Mouse (Mus musculus): ENCODE results near the gene Efcab12. TPM values are rescaled to one million over a fixed set of nuclear protein-coding genes. Genes with fewer than 3 reads are reported as not detected.

Efcab12 gene
- polyA plus RNA-seq, 1 experiment from 2014 or later = 0.65 TPM

DNA sequence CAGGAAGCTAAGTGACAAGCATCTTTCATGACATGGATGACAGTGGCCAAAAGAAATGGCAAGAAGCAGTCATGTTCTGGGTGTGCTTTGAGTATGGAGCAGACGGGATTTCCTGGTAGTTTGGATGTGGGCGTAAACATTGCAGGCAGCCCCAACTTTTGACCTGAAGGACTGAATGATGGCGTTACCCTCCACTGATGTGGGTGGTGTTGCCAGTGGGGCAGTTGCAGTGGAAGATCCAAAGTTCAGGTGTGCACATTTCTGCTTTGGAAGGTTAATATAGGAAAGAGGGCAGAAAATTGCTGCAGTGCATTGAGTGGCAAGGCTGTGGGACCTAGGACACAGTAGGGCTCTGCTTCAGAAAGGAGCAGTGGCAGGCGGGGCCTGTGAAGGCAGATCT lies 27.0 kb upstream of the Efcab12 start:
- Histone ChIP-seq H3K27ac (ENCODE audit: low read length) (no peak overlapping the region), H3K9me3 (replicated peaks; ENCODE audit: control insufficient read depth, low read length) (no peaks in the 10 kb centered on the region), H3K4me3 (replicated peaks; ENCODE audit: low read length) (no peak overlapping the region), H3K27me3 (ENCODE audit: control insufficient read depth, insufficient read depth, low read length) (no peaks in the 10 kb centered on the region), H3K9ac (ENCODE audit: low read length) (no peak overlapping the region), H3K4me1 (ENCODE audit: control insufficient read depth, insufficient read depth, low read length) (peaks cover 27% of the 10 kb centered on the region), H3K36me3 (ENCODE audit: control insufficient read depth, insufficient read depth, low read length) (no peaks in the 10 kb centered on the region), H3K4me2 (ENCODE audit: low read depth, low read length) (no peak overlapping the region)
- no peak for ATAC-seq (ENCODE audit: insufficient read depth, low FRiP score)
- 92% methylated on average over 4 of the region's 4 CpGs for WGBS

DNA sequence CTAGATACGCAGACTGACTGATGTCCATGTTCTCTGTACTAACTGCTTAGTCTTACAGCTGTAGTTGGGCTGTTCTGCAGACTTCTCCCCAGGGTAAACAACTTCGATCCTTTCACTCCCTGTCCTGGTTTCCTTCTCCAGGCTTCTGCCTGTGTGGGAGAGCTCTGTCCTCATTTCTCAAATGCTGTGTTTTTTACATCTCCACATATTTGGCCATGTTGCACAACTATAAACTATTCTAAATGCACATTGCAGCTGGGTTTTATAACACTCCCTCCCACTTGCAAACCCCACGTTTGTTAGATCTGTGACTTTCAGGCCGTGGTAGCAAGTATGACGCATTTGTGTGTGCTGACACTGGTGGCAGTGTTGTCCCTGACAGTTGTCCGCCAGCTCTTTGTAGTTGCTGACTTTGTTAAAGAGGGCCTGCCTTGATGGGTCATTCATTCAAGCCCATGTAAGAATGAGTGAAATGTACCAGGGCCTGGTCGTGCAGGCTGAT lies 25.2 kb upstream of the Efcab12 start:
- no peaks in the 10 kb centered on the region for H3K27me3 ChIP-seq (ENCODE audit: control insufficient read depth, insufficient read depth, low read length)
- ATAC-seq (ENCODE audit: insufficient read depth, low FRiP score) = peak; percentile 74
- H3K9me3 ChIP-seq (replicated peaks; ENCODE audit: control insufficient read depth, low read length) = no peaks in the 10 kb centered on the region
- peak overlapping the region; percentile 92 for H3K27ac ChIP-seq (ENCODE audit: low read length)
- H3K4me2 ChIP-seq (ENCODE audit: low read depth, low read length) = no peak overlapping the region
- H3K36me3 ChIP-seq (ENCODE audit: control insufficient read depth, insufficient read depth, low read length) = no peaks in the 10 kb centered on the region
- H3K4me3 ChIP-seq (replicated peaks; ENCODE audit: low read length) = no peak overlapping the region
- peaks cover 35% of the 10 kb centered on the region for H3K4me1 ChIP-seq (ENCODE audit: control insufficient read depth, insufficient read depth, low read length)
- 35% methylated on average over 7 of the region's 7 CpGs for WGBS
- H3K9ac ChIP-seq (ENCODE audit: low read length) = peak overlapping the region; percentile 35; the same call in 1 of the 2 replicates

DNA sequence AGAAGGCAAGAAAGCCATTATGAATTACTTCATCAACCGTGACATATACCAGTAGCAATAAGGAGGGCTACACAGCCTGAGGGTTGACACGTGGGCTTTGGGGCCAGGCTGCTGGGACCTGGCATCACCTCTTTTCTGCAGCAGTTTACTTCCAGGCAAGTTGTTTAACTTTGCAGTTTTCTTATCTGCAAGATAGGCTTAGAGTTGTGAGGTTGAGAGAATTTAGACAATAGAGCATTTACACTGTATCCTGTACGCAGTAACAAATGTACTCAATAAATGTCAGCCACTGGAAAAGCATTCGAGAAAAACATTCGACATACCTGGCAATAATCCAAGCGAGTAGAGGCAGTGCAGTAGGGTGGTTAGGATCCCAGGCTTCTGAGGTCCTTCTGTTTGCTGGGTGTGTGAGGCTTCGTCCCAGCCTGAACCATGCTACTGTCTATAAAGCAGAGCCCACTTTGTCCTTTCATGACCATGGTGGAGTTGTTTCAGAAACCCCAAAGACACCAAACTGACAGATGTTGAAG lies 21.9 kb upstream of the Efcab12 start:
- Histone ChIP-seq H3K27me3 (ENCODE audit: control insufficient read depth, insufficient read depth, low read length) (no peaks in the 10 kb centered on the region), H3K36me3 (ENCODE audit: control insufficient read depth, insufficient read depth, low read length) (no peaks in the 10 kb centered on the region), H3K27ac (ENCODE audit: low read length) (peak overlapping the region; percentile 7), H3K9me3 (replicated peaks; ENCODE audit: control insufficient read depth, low read length) (no peaks in the 10 kb centered on the region), H3K4me2 (ENCODE audit: low read depth, low read length) (no peak overlapping the region), H3K4me3 (replicated peaks; ENCODE audit: low read length) (no peak overlapping the region), H3K4me1 (ENCODE audit: control insufficient read depth, insufficient read depth, low read length) (peaks cover 42% of the 10 kb centered on the region), H3K9ac (ENCODE audit: low read length) (no peak overlapping the region)
- 31% methylated on average over 7 of the region's 7 CpGs for WGBS
- ATAC-seq (ENCODE audit: insufficient read depth, low FRiP score) = peak; percentile 32; the same call in 1 of the 2 replicates

DNA sequence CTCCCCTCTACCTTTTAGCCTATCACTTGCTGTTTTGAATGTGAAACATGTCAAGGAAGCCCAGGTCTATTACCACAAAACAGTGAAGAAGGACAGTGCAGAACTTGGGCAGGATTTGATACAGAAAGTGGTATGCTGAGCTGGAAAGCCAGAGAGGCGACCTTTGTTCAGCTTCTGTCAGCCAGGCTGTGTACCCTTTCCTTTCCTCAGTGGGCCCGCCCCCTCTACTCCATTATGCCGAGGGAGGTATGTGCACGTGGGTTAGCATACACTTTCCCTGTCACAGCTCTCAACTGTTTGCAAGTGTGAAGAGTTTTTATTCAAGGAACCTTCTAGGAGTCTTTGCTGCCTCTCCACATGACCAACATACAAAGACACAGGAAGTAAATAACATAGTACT lies 21.0 kb upstream of the Efcab12 start:
- H3K4me1 ChIP-seq (ENCODE audit: control insufficient read depth, insufficient read depth, low read length) = peaks cover 39% of the 10 kb centered on the region
- WGBS = 30% methylated on average over 4 of the region's 4 CpGs
- H3K9me3 ChIP-seq (replicated peaks; ENCODE audit: control insufficient read depth, low read length) = no peaks in the 10 kb centered on the region
- H3K36me3 ChIP-seq (ENCODE audit: control insufficient read depth, insufficient read depth, low read length) = no peaks in the 10 kb centered on the region
- no peak overlapping the region for H3K4me3 ChIP-seq (replicated peaks; ENCODE audit: low read length)
- H3K4me2 ChIP-seq (ENCODE audit: low read depth, low read length) = no peak overlapping the region
- no peak for ATAC-seq (ENCODE audit: insufficient read depth, low FRiP score)
- no peaks in the 10 kb centered on the region for H3K27me3 ChIP-seq (ENCODE audit: control insufficient read depth, insufficient read depth, low read length)
- H3K27ac ChIP-seq (ENCODE audit: low read length) = peak overlapping the region; percentile 44; the same call in 1 of the 2 replicates
- H3K9ac ChIP-seq (ENCODE audit: low read length) = 0 out of 2 replicates have a peak overlapping the region, but pooled peaks have one; percentile 24

DNA sequence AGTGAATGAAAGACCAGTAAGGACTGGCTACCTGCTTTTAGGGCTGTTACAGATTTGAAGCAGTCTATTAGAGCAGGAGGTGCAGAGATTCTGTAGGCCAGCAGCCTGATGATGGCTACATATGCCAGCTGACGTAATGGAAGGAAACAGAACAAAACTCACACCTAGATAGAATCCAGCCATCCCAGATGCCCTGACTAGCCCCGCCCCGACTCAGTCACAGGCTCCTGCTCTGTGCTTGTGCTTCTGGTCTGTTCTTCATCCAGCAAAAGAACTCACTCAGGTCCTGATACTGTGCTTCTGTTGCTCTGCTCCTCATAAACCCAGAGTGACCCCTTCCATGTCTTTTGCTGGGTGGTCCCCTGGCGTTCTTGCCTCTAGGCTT lies 18.1 kb upstream of the Efcab12 start:
- peak overlapping the region; percentile 36; the same call in 1 of the 2 replicates for H3K9ac ChIP-seq (ENCODE audit: low read length)

DNA sequence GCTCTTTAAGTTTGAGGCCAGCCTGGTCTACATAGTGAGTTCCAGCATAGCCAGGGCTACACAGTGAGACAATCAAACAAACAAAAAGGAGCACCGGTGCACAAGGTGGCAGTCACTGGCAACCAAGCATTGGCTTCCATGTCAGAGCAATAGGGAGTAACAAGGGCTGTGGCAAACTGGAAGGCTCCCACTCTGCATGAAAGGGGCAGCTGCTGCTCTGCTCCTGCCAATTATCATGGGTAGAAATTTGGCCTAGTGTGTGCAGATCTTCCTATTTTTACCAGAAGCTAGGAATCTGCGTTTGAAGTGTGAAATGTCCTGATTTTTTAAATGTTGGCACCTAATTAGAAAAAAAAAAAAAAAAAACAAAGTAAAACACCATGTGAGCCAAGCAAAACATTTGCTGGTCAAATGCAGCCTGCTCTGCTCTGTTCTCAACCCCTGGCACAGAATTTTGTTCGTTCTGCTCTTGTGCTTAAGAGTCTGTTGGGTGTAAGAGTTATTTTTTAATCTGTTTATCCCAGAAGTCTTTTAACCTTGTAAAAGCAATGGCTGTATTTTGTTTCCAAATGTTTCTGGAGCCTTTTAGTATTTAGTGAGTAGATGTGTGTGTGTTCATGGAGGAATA lies 17.6 kb upstream of the Efcab12 start:
- H3K4me1 ChIP-seq (ENCODE audit: control insufficient read depth, insufficient read depth, low read length) = peaks cover 30% of the 10 kb centered on the region
- no peak for ATAC-seq (ENCODE audit: insufficient read depth, low FRiP score)
- 70% methylated on average over 3 of the region's 3 CpGs for WGBS
- peak overlapping the region; percentile 81 for H3K27ac ChIP-seq (ENCODE audit: low read length)
- no peak overlapping the region for H3K4me3 ChIP-seq (replicated peaks; ENCODE audit: low read length)
- H3K9me3 ChIP-seq (replicated peaks; ENCODE audit: control insufficient read depth, low read length) = no peaks in the 10 kb centered on the region
- H3K36me3 ChIP-seq (ENCODE audit: control insufficient read depth, insufficient read depth, low read length) = no peaks in the 10 kb centered on the region
- no peak overlapping the region for H3K4me2 ChIP-seq (ENCODE audit: low read depth, low read length)
- no peak overlapping the region for H3K9ac ChIP-seq (ENCODE audit: low read length)
- no peaks in the 10 kb centered on the region for H3K27me3 ChIP-seq (ENCODE audit: control insufficient read depth, insufficient read depth, low read length)

More for the DNA sequence above, 18.1 kb upstream of the Efcab12 start:
- ATAC-seq (ENCODE audit: insufficient read depth, low FRiP score) = peak; percentile 18; the same call in 1 of the 2 replicates
- Histone ChIP-seq H3K4me1 (ENCODE audit: control insufficient read depth, insufficient read depth, low read length) (peaks cover 30% of the 10 kb centered on the region), H3K4me2 (ENCODE audit: low read depth, low read length) (no peak overlapping the region), H3K27ac (ENCODE audit: low read length) (peak overlapping the region; percentile 81), H3K36me3 (ENCODE audit: control insufficient read depth, insufficient read depth, low read length) (no peaks in the 10 kb centered on the region), H3K4me3 (replicated peaks; ENCODE audit: low read length) (no peak overlapping the region), H3K9me3 (replicated peaks; ENCODE audit: control insufficient read depth, low read length) (no peaks in the 10 kb centered on the region), H3K27me3 (ENCODE audit: control insufficient read depth, insufficient read depth, low read length) (no peaks in the 10 kb centered on the region)
- WGBS = 43% methylated on average over 4 of the region's 4 CpGs

DNA sequence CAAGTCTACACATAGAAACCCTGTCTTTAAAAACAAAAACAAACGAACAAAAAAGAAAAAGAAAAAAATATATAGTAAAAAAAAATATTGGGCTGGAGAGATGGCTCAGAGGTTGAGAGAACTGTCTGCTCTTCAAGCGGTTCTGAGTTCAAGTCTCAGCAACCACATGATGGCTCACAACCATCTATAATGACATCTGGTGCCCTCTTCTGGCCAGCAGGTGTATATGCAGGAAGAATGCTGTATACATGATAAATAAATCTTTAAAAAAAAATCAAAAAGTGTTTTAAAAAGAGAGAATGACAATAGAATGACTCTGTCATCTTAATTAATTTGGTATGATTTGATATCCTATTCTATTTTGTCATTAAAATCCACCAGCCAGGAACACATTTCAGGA lies 16.2 kb upstream of the Efcab12 start:
- Histone ChIP-seq H3K4me1 (ENCODE audit: control insufficient read depth, insufficient read depth, low read length) (peaks cover 22% of the 10 kb centered on the region), H3K9ac (ENCODE audit: low read length) (no peak overlapping the region), H3K27ac (ENCODE audit: low read length) (no peak overlapping the region), H3K4me3 (replicated peaks; ENCODE audit: low read length) (no peak overlapping the region), H3K27me3 (ENCODE audit: control insufficient read depth, insufficient read depth, low read length) (no peaks in the 10 kb centered on the region), H3K9me3 (replicated peaks; ENCODE audit: control insufficient read depth, low read length) (no peaks in the 10 kb centered on the region), H3K36me3 (ENCODE audit: control insufficient read depth, insufficient read depth, low read length) (0 out of 2 replicates have a peak, but pooled peaks cover 5% of the 10 kb centered on the region), H3K4me2 (ENCODE audit: low read depth, low read length) (no peak overlapping the region)
- 73% methylated on average over 2 of the region's 2 CpGs for WGBS
- no peak for ATAC-seq (ENCODE audit: insufficient read depth, low FRiP score)

DNA sequence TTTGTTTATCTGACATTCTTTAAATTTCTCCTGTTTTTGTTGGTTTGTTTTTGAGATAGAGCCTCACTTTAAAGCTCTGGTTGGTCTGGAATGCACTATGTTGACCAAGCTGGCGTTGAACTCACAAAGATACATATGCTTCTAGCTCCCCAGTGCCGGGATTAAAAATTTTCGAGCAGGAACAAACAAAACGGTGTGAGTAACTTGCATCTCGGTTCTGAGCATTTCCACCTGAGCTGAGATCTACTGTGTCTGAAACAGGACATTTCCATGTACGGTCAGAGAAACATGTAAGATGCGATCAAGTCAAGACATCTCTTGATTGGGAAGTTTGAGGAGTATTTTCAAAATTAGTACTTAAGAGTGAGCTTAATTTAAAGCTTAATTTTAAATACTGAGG lies 15.8 kb upstream of the Efcab12 start:
- peak overlapping the region; percentile 74 for H3K4me3 ChIP-seq (replicated peaks; ENCODE audit: low read length)
- peak overlapping the region; percentile 89 for H3K27ac ChIP-seq (ENCODE audit: low read length)
- H3K27me3 ChIP-seq (ENCODE audit: control insufficient read depth, insufficient read depth, low read length) = no peaks in the 10 kb centered on the region
- H3K36me3 ChIP-seq (ENCODE audit: control insufficient read depth, insufficient read depth, low read length) = 0 out of 2 replicates have a peak, but pooled peaks cover 5% of the 10 kb centered on the region
- no peak for ATAC-seq (ENCODE audit: insufficient read depth, low FRiP score)
- 36% methylated on average over 7 of the region's 7 CpGs for WGBS
- H3K9me3 ChIP-seq (replicated peaks; ENCODE audit: control insufficient read depth, low read length) = no peaks in the 10 kb centered on the region
- H3K4me1 ChIP-seq (ENCODE audit: control insufficient read depth, insufficient read depth, low read length) = peaks cover 18% of the 10 kb centered on the region
- peak overlapping the region; percentile 72 for H3K9ac ChIP-seq (ENCODE audit: low read length)
- H3K4me2 ChIP-seq (ENCODE audit: low read depth, low read length) = peak overlapping the region; percentile 61

DNA sequence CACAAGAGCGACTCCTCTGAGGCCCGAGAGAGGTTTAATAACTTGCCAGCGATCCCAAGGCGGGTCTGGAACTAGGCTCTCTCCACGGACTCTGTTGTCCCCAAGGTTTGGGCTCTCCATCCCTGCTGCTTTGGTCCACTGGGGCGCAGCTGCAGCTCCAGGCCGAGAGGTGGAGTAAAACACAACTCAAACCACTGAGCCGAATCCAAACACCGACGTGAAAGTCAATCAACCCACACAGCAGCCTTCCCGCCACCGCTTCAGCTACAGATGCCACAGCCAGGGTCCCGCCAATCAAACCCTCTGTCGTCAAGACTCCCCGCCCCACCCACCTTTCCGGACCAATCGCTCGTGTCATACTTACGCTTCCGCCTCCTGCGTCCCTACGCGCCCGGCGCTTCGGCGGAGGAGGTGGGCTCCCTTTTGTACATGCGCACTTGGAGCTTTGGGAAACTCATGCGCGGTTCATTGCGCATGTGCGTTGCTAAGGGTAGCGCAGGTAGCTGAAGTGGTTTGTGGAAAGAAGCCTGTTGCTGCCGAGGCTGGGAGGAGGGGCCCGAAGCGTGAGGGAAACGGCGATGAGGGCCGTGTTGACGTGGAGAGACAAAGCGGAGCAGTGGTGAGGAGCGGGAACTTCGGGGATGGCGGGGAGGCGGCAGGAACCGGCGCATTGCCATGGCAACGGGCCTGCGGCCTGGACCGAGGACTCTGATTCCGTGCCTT lies 15.0 kb upstream of the Efcab12 start, which contains the start of the genes Mbd4 and Ift122:
TSS of gene Mbd4 (minus strand) at position 281 of the 723 bp plus-strand sequence.
TSS of gene Ift122 (plus strand) at position 380 of the 723 bp plus-strand sequence.
- H3K4me3 ChIP-seq (replicated peaks; ENCODE audit: low read length) = peak within 1 kb of the TSS; percentile 74
- H3K4me2 ChIP-seq (ENCODE audit: low read depth, low read length) = peak within 1 kb of the TSS; percentile 61
- peak within 1 kb of the TSS; percentile 72 for H3K9ac ChIP-seq (ENCODE audit: low read length)
- H3K4me1 ChIP-seq (ENCODE audit: control insufficient read depth, insufficient read depth, low read length) = peaks cover 17% of the 10 kb centered on the region
- WGBS = under 1% methylated on average over 51 of the region's 51 CpGs
- ATAC-seq (ENCODE audit: insufficient read depth, low FRiP score) = peak; percentile 97
- H3K27ac ChIP-seq (ENCODE audit: low read length) = peak within 1 kb of the TSS; percentile 90
- no peaks in the 10 kb centered on the region for H3K27me3 ChIP-seq (ENCODE audit: control insufficient read depth, insufficient read depth, low read length)
- H3K9me3 ChIP-seq (replicated peaks; ENCODE audit: control insufficient read depth, low read length) = no peaks in the 10 kb centered on the region
- 0 out of 2 replicates have a peak, but pooled peaks cover 5% of the 10 kb centered on the region for H3K36me3 ChIP-seq (ENCODE audit: control insufficient read depth, insufficient read depth, low read length)

Measured in stomach, embryonic 16.5 days (tissue).